13 mouse cellular contexts compared by ENCODE assay signal in genomic region chr3:103256089-103256819, GRCm38 (mm10). TPM values are rescaled to one million over a fixed set of nuclear protein-coding genes. Genes with fewer than 3 reads are reported as not detected.
DNase-seq lines count a peak whose midpoint lies in the region; ATAC-seq and TF ChIP-seq lines count a peak whose summit lies in the region.
"Had no signal": no experiment of that assay in that cellular context is flagged by ENCODE, and none has a peak within 500 bp of the region (broad histone marks: within the 10 kb centered on the region; RNA-seq: fewer than 3 reads in every experiment).

No protein-coding gene starts in this region.

- H3K9me3 ChIP-seq in G1E (replicated peaks): no peaks in the 10 kb centered on the region
- H3K9me3 ChIP-seq in intestine, embryonic 15.5 days: no peaks in the 10 kb centered on the region
- H3K9me3 ChIP-seq in lung, embryonic 16.5 days (ENCODE audit: control insufficient read depth, low read length): no peaks in the 10 kb centered on the region
- H3K9me3 ChIP-seq in hindbrain, embryonic 12.5 days (replicated peaks): no peaks in the 10 kb centered on the region
- H3K9me3 ChIP-seq: neural tube, embryonic 13.5 days had no signal

- no peak overlapping the region; the same call in 1 of the 2 replicates for H3K4me3 ChIP-seq in G1E (ENCODE audit: low read depth, low read length)
- no peak overlapping the region for H3K4me3 ChIP-seq in intestine, embryonic 15.5 days (replicated peaks)
- H3K4me3 ChIP-seq in lung, embryonic 16.5 days (ENCODE audit: low read length): no peak overlapping the region
- no peak overlapping the region for H3K4me3 ChIP-seq in hindbrain, embryonic 12.5 days
- H3K4me3 ChIP-seq: neural tube, embryonic 13.5 days had no signal

- no peak overlapping the region for H3K4me2 ChIP-seq in intestine, embryonic 15.5 days (replicated peaks)
- H3K4me2 ChIP-seq in lung, embryonic 16.5 days (ENCODE audit: low read depth, low read length): no peak overlapping the region
- no peak overlapping the region for H3K4me2 ChIP-seq in hindbrain, embryonic 12.5 days (replicated peaks)
- H3K4me2 ChIP-seq: neural tube, embryonic 13.5 days had no signal

- peak overlapping the region; percentile 62 for H3K27ac ChIP-seq in intestine, embryonic 15.5 days
- peak overlapping the region; percentile 77 for H3K27ac ChIP-seq in lung, embryonic 16.5 days (ENCODE audit: low read length)
- no peak overlapping the region for H3K27ac ChIP-seq in hindbrain, embryonic 12.5 days
- H3K27ac ChIP-seq: neural tube, embryonic 13.5 days had no signal

- H3K27me3 ChIP-seq in G1E (ENCODE audit: insufficient read depth, low read length): no peaks in the 10 kb centered on the region
- H3K27me3 ChIP-seq in intestine, embryonic 15.5 days (replicated peaks): no peaks in the 10 kb centered on the region
- no peaks in the 10 kb centered on the region for H3K27me3 ChIP-seq in lung, embryonic 16.5 days (ENCODE audit: control insufficient read depth, insufficient read depth, low read depth, low read length)
- H3K27me3 ChIP-seq in hindbrain, embryonic 12.5 days: no peaks in the 10 kb centered on the region
- H3K27me3 ChIP-seq: neural tube, embryonic 13.5 days had no signal

- peak; percentile 98 for ATAC-seq in G1E (ENCODE audit: extremely low read depth, insufficient number of reproducible peaks, low FRiP score, poor library complexity, severe bottlenecking)
- peak; percentile 97 for ATAC-seq in intestine, embryonic 15.5 days
- peak; percentile 85 for ATAC-seq in lung, embryonic 16.5 days (ENCODE audit: low read depth)
- ATAC-seq in hindbrain, embryonic 12.5 days (ENCODE audit: low FRiP score): no peak

- WGBS in intestine, embryonic 15.5 days: 24% methylated on average over 10 of the region's 10 CpGs
- WGBS in lung, embryonic 16.5 days: 22% methylated on average over 10 of the region's 10 CpGs
- WGBS in hindbrain, embryonic 12.5 days: 69% methylated on average over 10 of the region's 10 CpGs

- no peak overlapping the region for H3K9ac ChIP-seq in intestine, embryonic 15.5 days
- H3K9ac ChIP-seq in lung, embryonic 16.5 days (ENCODE audit: low read length): 0 out of 2 replicates have a peak overlapping the region, but pooled peaks have one; percentile 1
- no peak overlapping the region for H3K9ac ChIP-seq in hindbrain, embryonic 12.5 days
- H3K9ac ChIP-seq: neural tube, embryonic 13.5 days had no signal

- DNase-seq in 3T3-L1 (ENCODE audit: low read depth, low spot score) (peak; percentile 62), G1E (ENCODE audit: low spot score) (peak; percentile 28)
- no peak for DNase-seq in adrenal gland, postnatal 25 days
- DNase-seq in natural killer cell, adult 2 months (ENCODE audit: low spot score in 2 of 2): no peak
- no peak for DNase-seq in embryo, embryonic 10.5 days (ENCODE audit: low spot score)
- DNase-seq: adrenal gland, postnatal 36 days; cerebellum, postnatal 10 days; gastrocnemius, postnatal 36 days; kidney, adult 8-10 months had no signal

- no peaks in the 10 kb centered on the region for H3K36me3 ChIP-seq in G1E (replicated peaks)
- no peaks in the 10 kb centered on the region for H3K36me3 ChIP-seq in intestine, embryonic 15.5 days
- no peaks in the 10 kb centered on the region for H3K36me3 ChIP-seq in lung, embryonic 16.5 days (ENCODE audit: control insufficient read depth, insufficient read depth, low read length)
- H3K36me3 ChIP-seq in hindbrain, embryonic 12.5 days: no peaks in the 10 kb centered on the region
- H3K36me3 ChIP-seq: neural tube, embryonic 13.5 days had no signal

- peaks cover 19% of the 10 kb centered on the region for H3K4me1 ChIP-seq in G1E (ENCODE audit: insufficient read depth, low read depth, low read length)
- peaks cover 5% of the 10 kb centered on the region; the same call in 1 of the 2 replicates for H3K4me1 ChIP-seq in intestine, embryonic 15.5 days (replicated peaks)
- H3K4me1 ChIP-seq in lung, embryonic 16.5 days (replicated peaks; ENCODE audit: control insufficient read depth, insufficient read depth, low read length): no peaks in the 10 kb centered on the region
- no peaks in the 10 kb centered on the region for H3K4me1 ChIP-seq in hindbrain, embryonic 12.5 days
- H3K4me1 ChIP-seq: neural tube, embryonic 13.5 days had no signal

- TF ChIP-seq CTCF in G1E (IDR thresholded peaks at IDR 0.05; ENCODE audit: low read depth, low read length): no peak

RNA-seq across cellular contexts. Expression of gene Trim33, which starts 22.8 kb away (rescaled TPM):
- 188 and 278 TPM in 2 replicates for total RNA-seq in G1E (2014; fragmentation: Nextera tagmentation)
- total RNA-seq in G1E (2017): 93.7 and 103 TPM in 2 replicates
- 7.7 and 7.9 TPM in 2 replicates for polyA plus RNA-seq in G1E (2012)
- polyA plus RNA-seq in intestine, embryonic 15.5 days (2015; fragmentation: Nextera tagmentation; extraction: Ambion mirVana): 17.1 and 18.1 TPM in 2 replicates
- polyA plus RNA-seq in lung, embryonic 16.5 days (2015; fragmentation: Nextera tagmentation; extraction: Ambion mirVana): 19.6 and 21.3 TPM in 2 replicates
- total RNA-seq in adrenal gland, postnatal 25 days (2021): 54.5 and 55.0 TPM in 2 replicates
- polyA plus RNA-seq in hindbrain, embryonic 12.5 days (2016; fragmentation: Nextera tagmentation; extraction: Ambion mirVana): 39.2 and 42.6 TPM in 2 replicates

Comparison
In these comparisons a context has a peak if more than half of its experiments do, and no peak if none do; other contexts are left out.
1. DNase-seq: peak in 3T3-L1 (single experiment) and G1E (single experiment); none in adrenal gland, postnatal 25 days (single experiment), natural killer cell, adult 2 months (0 of 2) and embryo, embryonic 10.5 days (single experiment).